Mouse (Mus musculus): ENCODE data around the gene Cdcp2. TPM values are rescaled to one million over a fixed set of nuclear protein-coding genes. Genes with fewer than 3 reads are reported as not detected.
A peak's percentile ranks its signal among the peaks of the same experiment; 100 is the strongest.

The Cdcp2 gene
- total and polyA plus RNA-seq, 3 experiments, result 6.9 to 16.9 (median 13.4) TPM

- H3K4me2 ChIP-seq (ENCODE audit: insufficient read depth, low read depth, poor library complexity, severe bottlenecking), result no peak overlapping the region
- H3K9me3 ChIP-seq (replicated peaks; ENCODE audit: low read length), result no peaks in the 10 kb centered on the region
- no peaks in the 10 kb centered on the region for H3K36me3 ChIP-seq (replicated peaks in 1 of 2; ENCODE audit: control insufficient read depth in 1 of 2, insufficient read depth in 1 of 2, low read length in 1 of 2)
- in situ Hi-C loops (cut with MboI; ENCODE audit: low pct_ligation_motif_present, low pct_unique_long_range_greater_than_20kb, low sequenced_read_pairs) (no loop called here), dilution Hi-C loops (cut with MboI; ENCODE audit: extremely low pct_ligation_motif_present, extremely low pct_unique_long_range_greater_than_20kb, low sequenced_read_pairs) (no loop called here)
- H3K27ac ChIP-seq (ENCODE audit: insufficient read depth, low read depth), result no peak overlapping the region
- H3K27me3 ChIP-seq (replicated peaks), result no peaks in the 10 kb centered on the region
- H3K9ac ChIP-seq (ENCODE audit: insufficient read depth, low read depth), result no peak overlapping the region
- DNase-seq (ENCODE audit: extremely low read depth), result no peak
- no peak for TF ChIP-seq USF1 (IDR thresholded peaks at IDR 0.05; ENCODE audit: low read depth, low read length)
- no peak for TF ChIP-seq TBP (conservative IDR thresholded peaks at IDR 0.05; ENCODE audit: low read depth, low read length)
- no peak for TF ChIP-seq CTCF (conservative IDR thresholded peaks at IDR 0.05 in 1 of 2, IDR thresholded peaks at IDR 0.05 in 1 of 2; ENCODE audit: low read depth in 2 of 2, low read length in 2 of 2)
- no peak for TF ChIP-seq NRF1 (IDR thresholded peaks at IDR 0.05; ENCODE audit: low read depth, low read length)
- no peak for TF ChIP-seq KAT2A (IDR thresholded peaks at IDR 0.05; ENCODE audit: insufficient replicate concordance, low read length)
- no peak for TF ChIP-seq E2F4 (IDR thresholded peaks at IDR 0.05; ENCODE audit: insufficient replicate concordance, low read depth, low read length)
- TF ChIP-seq IRF4 (IDR thresholded peaks at IDR 0.05; ENCODE audit: low read depth, low read length), result no peak
- TF ChIP-seq NELFE (IDR thresholded peaks at IDR 0.05; ENCODE audit: low read depth, low read length), result no peak
- no peak for TF ChIP-seq MYC (IDR thresholded peaks at IDR 0.05; ENCODE audit: low read depth, low read length)
- TF ChIP-seq ZNF384 (IDR thresholded peaks at IDR 0.05; ENCODE audit: low read depth, low read length), result no peak
- no peak for TF ChIP-seq CHD2 (IDR thresholded peaks at IDR 0.05; ENCODE audit: low read length)
- TF ChIP-seq ZKSCAN1 (IDR thresholded peaks at IDR 0.05; ENCODE audit: borderline replicate concordance, low read depth, low read length), result no peak
- no peak for TF ChIP-seq POLR2A (IDR thresholded peaks at IDR 0.05; ENCODE audit: low read depth, low read length)
- H3K79me2 ChIP-seq (replicated peaks; ENCODE audit: control insufficient read depth, extremely low read depth, insufficient read depth, poor library complexity, severe bottlenecking), result no peaks in the 10 kb centered on the region
- H3K4me3 ChIP-seq (replicated peaks in 1 of 3; ENCODE audit: low read depth in 2 of 3, low read length in 2 of 3, poor library complexity in 1 of 3), result no peak overlapping the region
- H3K4me1 ChIP-seq (ENCODE audit: control insufficient read depth in 1 of 2, insufficient read depth in 2 of 2), result peaks cover 15 to 43% of the 10 kb centered on the region in 2 experiments
Measured at GRCm38 (mm10) chr4:107127901-107128669, 31.4 kb downstream of the Cdcp2 start.

DNA sequence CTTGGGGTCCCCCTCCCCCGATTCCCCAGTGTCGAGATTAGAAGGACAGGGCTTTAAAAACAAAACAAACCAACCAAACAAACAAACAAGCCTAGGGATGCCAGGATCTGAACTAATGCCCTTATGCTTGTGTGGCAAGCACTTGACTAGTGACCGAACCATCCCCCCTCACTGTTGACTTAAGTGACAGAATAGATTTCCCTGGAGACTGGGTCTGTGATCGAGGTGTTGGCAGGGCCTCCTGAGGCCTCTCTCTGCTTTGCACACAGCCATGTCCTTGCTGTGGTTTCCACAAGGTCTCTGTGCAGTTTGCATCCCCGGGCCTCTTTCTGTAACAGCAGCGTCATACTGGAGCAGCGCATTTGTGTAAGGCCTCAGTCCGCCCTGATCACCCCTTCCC, 32.7 kb downstream of the Cdcp2 start:
- TF ChIP-seq ZMIZ1 (IDR thresholded peaks at IDR 0.05; ENCODE audit: low read depth, low read length), result no peak
- TF ChIP-seq MEF2A (IDR thresholded peaks at IDR 0.05; ENCODE audit: borderline replicate concordance, low read depth, low read length), result 0 out of 2 replicates have a peak, but pooled peaks have one; percentile 22
- TF ChIP-seq TCF12 (IDR thresholded peaks at IDR 0.05; ENCODE audit: low read depth, low read length), result peak; percentile 32; the same call in 1 of the 2 replicates
- Histone ChIP-seq H3K36me3 (replicated peaks in 1 of 2; ENCODE audit: control insufficient read depth in 1 of 2, insufficient read depth in 1 of 2, low read length in 1 of 2) (no peaks in the 10 kb centered on the region), H3K4me2 (ENCODE audit: insufficient read depth, low read depth, poor library complexity, severe bottlenecking) (peak overlapping the region; percentile 31; the same call in 1 of the 2 replicates), H3K27ac (ENCODE audit: insufficient read depth, low read depth) (no peak overlapping the region), H3K9ac (ENCODE audit: insufficient read depth, low read depth) (no peak overlapping the region), H3K4me3 (replicated peaks in 1 of 3; ENCODE audit: low read depth in 2 of 3, low read length in 2 of 3, poor library complexity in 1 of 3) (no peak overlapping the region), H3K79me2 (replicated peaks; ENCODE audit: control insufficient read depth, extremely low read depth, insufficient read depth, poor library complexity, severe bottlenecking) (no peaks in the 10 kb centered on the region), H3K27me3 (replicated peaks) (no peaks in the 10 kb centered on the region), H3K9me3 (replicated peaks; ENCODE audit: low read length) (no peaks in the 10 kb centered on the region), H3K4me1 (ENCODE audit: control insufficient read depth in 1 of 2, insufficient read depth in 2 of 2) (peaks cover 15 to 43% of the 10 kb centered on the region in 2 experiments)
- in situ Hi-C loops (cut with MboI; ENCODE audit: low pct_ligation_motif_present, low pct_unique_long_range_greater_than_20kb, low sequenced_read_pairs) (no loop called here), dilution Hi-C loops (cut with MboI; ENCODE audit: extremely low pct_ligation_motif_present, extremely low pct_unique_long_range_greater_than_20kb, low sequenced_read_pairs) (no loop called here)
- DNase-seq (ENCODE audit: extremely low read depth), result peak; percentile 71
